Mouse (Mus musculus): Measurements from ENCODE around the gene Gm9844. TPM values are rescaled to one million over a fixed set of nuclear protein-coding genes. Genes with fewer than 3 reads are reported as not detected.

The Gm9844 gene
- polyA plus RNA-seq, 1 experiment: 79.9 TPM

GRCm38 (mm10) chr7:24906551-24906950 is 44.5 kb downstream of the Gm9844 start:
- Histone ChIP-seq H3K36me3 (ENCODE audit: control insufficient read depth, insufficient read depth) (peaks cover 5% of the 10 kb centered on the region), H3K79me2 (ENCODE audit: control insufficient read depth, insufficient read depth) (peaks cover 18% of the 10 kb centered on the region), H3K4me3 (no peak overlapping the region), H3K27me3 (ENCODE audit: control insufficient read depth, insufficient read depth, insufficient read length) (no peaks in the 10 kb centered on the region), H3ac (ENCODE audit: control insufficient read depth, insufficient read length) (no peak overlapping the region), H3K4me2 (ENCODE audit: low read depth) (peak overlapping the region; percentile 27)
- no peak for TF ChIP-seq POLR2AphosphoS2 (IDR thresholded peaks at IDR 0.05; ENCODE audit: insufficient read length, low read depth)
- TF ChIP-seq MYOD1 (IDR thresholded peaks at IDR 0.05; ENCODE audit: control insufficient read depth in 1 of 3, insufficient read length in 2 of 3, low read depth in 2 of 3): no peak
- TF ChIP-seq TCF12 (IDR thresholded peaks at IDR 0.05; ENCODE audit: insufficient read depth, poor library complexity, severe bottlenecking): no peak
- no peak for TF ChIP-seq TCF3 (IDR thresholded peaks at IDR 0.05; ENCODE audit: insufficient read length, low read depth)
- no peak for TF ChIP-seq MYOG (IDR thresholded peaks at IDR 0.05; ENCODE audit: control insufficient read depth in 1 of 3, insufficient read depth in 1 of 3, insufficient read length in 2 of 3, low read depth in 2 of 3)
- no peak for TF ChIP-seq REST (IDR thresholded peaks at IDR 0.05; ENCODE audit: insufficient read depth, insufficient read length)
- no peak for TF ChIP-seq MAX (IDR thresholded peaks at IDR 0.05; ENCODE audit: low read depth)
- no peak for TF ChIP-seq E2F4 (IDR thresholded peaks at IDR 0.05; ENCODE audit: insufficient read depth)
- TF ChIP-seq USF1 (IDR thresholded peaks at IDR 0.05; ENCODE audit: low read depth): no peak
- no peak for TF ChIP-seq POLR2A (IDR thresholded peaks at IDR 0.05; ENCODE audit: insufficient read length, low read depth)
- TF ChIP-seq SRF (IDR thresholded peaks at IDR 0.05; ENCODE audit: control insufficient read depth, insufficient read length, low read depth): no peak
- no peak for TF ChIP-seq CEBPB (IDR thresholded peaks at IDR 0.05; ENCODE audit: insufficient read depth, poor library complexity, severe bottlenecking)

- Histone ChIP-seq H3K36me3 (ENCODE audit: control insufficient read depth, insufficient read depth) (peaks cover 5% of the 10 kb centered on the region), H3K79me2 (ENCODE audit: control insufficient read depth, insufficient read depth) (peaks cover 18% of the 10 kb centered on the region), H3K27me3 (ENCODE audit: control insufficient read depth, insufficient read depth, insufficient read length) (no peaks in the 10 kb centered on the region), H3ac (ENCODE audit: control insufficient read depth, insufficient read length) (no peak overlapping the region), H3K4me2 (ENCODE audit: low read depth) (no peak overlapping the region), H3K4me3 (no peak overlapping the region)
- TF ChIP-seq E2F4 (IDR thresholded peaks at IDR 0.05; ENCODE audit: insufficient read depth) (no peak), SRF (IDR thresholded peaks at IDR 0.05; ENCODE audit: control insufficient read depth, insufficient read length, low read depth) (no peak)
Measured at GRCm38 (mm10) chr7:24907211-24907748, 45.3 kb downstream of the Gm9844 start.

Other genes starting within 250 kb of the Gm9844 start
- not detected for gene Lypd3, start 225.7 kb upstream of the Gm9844 start, polyA plus RNA-seq (2012; fragmentation: generic; extraction: Trizol)
- not detected for gene Tex101, start 185.5 kb upstream of the Gm9844 start, polyA plus RNA-seq (2012; fragmentation: generic; extraction: Trizol)
- not detected for gene BC049730, start 153.0 kb upstream of the Gm9844 start, polyA plus RNA-seq (2012; fragmentation: generic; extraction: Trizol)
- gene Gm4763, start 135.3 kb upstream of the Gm9844 start, polyA plus RNA-seq (2012; fragmentation: generic; extraction: Trizol): not detected
- not detected for gene Cd177, start 101.9 kb upstream of the Gm9844 start, polyA plus RNA-seq (2012; fragmentation: generic; extraction: Trizol)
- not detected for gene Ceacam10, start 85.0 kb upstream of the Gm9844 start, polyA plus RNA-seq (2012; fragmentation: generic; extraction: Trizol)
- gene Lypd4, start 7.7 kb downstream of the Gm9844 start, polyA plus RNA-seq (2012; fragmentation: generic; extraction: Trizol): not detected
- gene Dmrtc2, start 7.8 kb downstream of the Gm9844 start, polyA plus RNA-seq (2012; fragmentation: generic; extraction: Trizol): not detected
- 1,912 TPM for gene Rps19, start 22.2 kb downstream of the Gm9844 start, polyA plus RNA-seq (2012; fragmentation: generic; extraction: Trizol)
- gene Cd79a, start 35.2 kb downstream of the Gm9844 start, polyA plus RNA-seq (2012; fragmentation: generic; extraction: Trizol): 0.12 TPM
- gene Arhgef1, start 40.7 kb downstream of the Gm9844 start, polyA plus RNA-seq (2012; fragmentation: generic; extraction: Trizol): 51.4 TPM
- gene Gm4881, start 82.3 kb downstream of the Gm9844 start, polyA plus RNA-seq (2012; fragmentation: generic; extraction: Trizol): not detected
- gene Rabac1, start 110.5 kb downstream of the Gm9844 start, polyA plus RNA-seq (2012; fragmentation: generic; extraction: Trizol): 309 TPM
- 6.6 TPM for gene Atp1a3, start 143.7 kb downstream of the Gm9844 start, polyA plus RNA-seq (2012; fragmentation: generic; extraction: Trizol)
- gene Grik5, start 210.1 kb downstream of the Gm9844 start, polyA plus RNA-seq (2012; fragmentation: generic; extraction: Trizol): 14.7 TPM
- 10.8 TPM for gene Zfp574, start 210.4 kb downstream of the Gm9844 start, polyA plus RNA-seq (2012; fragmentation: generic; extraction: Trizol)